In genomic region chr9:79977549-79977971, GRCm38 (mm10) we compare ENCODE assay signal across 8 mouse cellular contexts. TPM values are rescaled to one million over a fixed set of nuclear protein-coding genes. Genes with fewer than 3 reads are reported as not detected.
DNase-seq lines count a peak whose midpoint lies in the region; ATAC-seq and TF ChIP-seq lines count a peak whose summit lies in the region.

No protein-coding gene starts in this region.

- ATAC-seq in embryonic facial prominence, embryonic 11.5 days (replicated peaks; ENCODE audit: insufficient number of reproducible peaks, low FRiP score, low TSS enrichment, low read depth) = 0 out of 2 replicates have a peak, but pooled peaks have one; percentile 52
- ATAC-seq in liver, embryonic 13.5 days (ENCODE audit: low read depth) = 0 out of 2 replicates have a peak, but pooled peaks have one; percentile 31

- H3K9me3 ChIP-seq in embryonic facial prominence, embryonic 11.5 days (replicated peaks; ENCODE audit: control insufficient read depth, low read length) = no peaks in the 10 kb centered on the region
- H3K9me3 ChIP-seq in liver, embryonic 13.5 days (replicated peaks) = no peaks in the 10 kb centered on the region

- peak overlapping the region; percentile 53; the same call in 1 of the 2 replicates for H3K27ac ChIP-seq in embryonic facial prominence, embryonic 11.5 days (replicated peaks; ENCODE audit: low read depth, low read length)
- peak overlapping the region; percentile 49; the same call in 1 of the 2 replicates for H3K27ac ChIP-seq in kidney, adult 2 months (ENCODE audit: insufficient read depth, low read depth, low read length)
- no peak overlapping the region for H3K27ac ChIP-seq in liver, embryonic 13.5 days
- H3K27ac ChIP-seq in testis, adult 2 months (ENCODE audit: control insufficient read depth, insufficient read depth, low read depth, low read length) = peak overlapping the region; percentile 29; the same call in 1 of the 2 replicates

- no peaks in the 10 kb centered on the region for H3K4me1 ChIP-seq in embryonic facial prominence, embryonic 11.5 days (ENCODE audit: control insufficient read depth, insufficient read depth, low read length)
- no peaks in the 10 kb centered on the region for H3K4me1 ChIP-seq in kidney, adult 2 months (ENCODE audit: control insufficient read depth, insufficient read depth, low read length)
- H3K4me1 ChIP-seq in liver, embryonic 13.5 days (replicated peaks) = no peaks in the 10 kb centered on the region
- H3K4me1 ChIP-seq in testis, adult 2 months (ENCODE audit: control insufficient read depth, insufficient read depth, low read length) = peaks cover 6% of the 10 kb centered on the region

- no peak for TF ChIP-seq CTCF in kidney, adult 2 months (conservative IDR thresholded peaks at IDR 0.05; ENCODE audit: insufficient read depth, insufficient read length, low read depth, low read length)
- TF ChIP-seq CTCF in testis, adult 2 months (IDR thresholded peaks at IDR 0.05; ENCODE audit: control insufficient read depth, insufficient read depth, insufficient replicate concordance, low read depth, low read length) = no peak

- H3ac ChIP-seq in myocyte (ENCODE audit: control insufficient read depth, insufficient read length) = no peak overlapping the region

- H3K79me2 ChIP-seq in myocyte (ENCODE audit: control insufficient read depth, insufficient read depth) = peaks cover 11% of the 10 kb centered on the region

- WGBS in embryonic facial prominence, embryonic 11.5 days = 3% methylated on average over 13 of the region's 13 CpGs
- WGBS in kidney, adult 2 months = 4% methylated on average over 13 of the region's 13 CpGs
- 3% methylated on average over 13 of the region's 13 CpGs for WGBS in liver, embryonic 13.5 days (ENCODE audit: insufficient replicate concordance)

- H3K4me2 ChIP-seq in embryonic facial prominence, embryonic 11.5 days (ENCODE audit: low read depth, low read length) = peak overlapping the region; percentile 51
- H3K4me2 ChIP-seq in liver, embryonic 13.5 days = peak overlapping the region; percentile 52
- H3K4me2 ChIP-seq in myocyte (ENCODE audit: low read depth) = peak overlapping the region; percentile 63

- H3K36me3 ChIP-seq in embryonic facial prominence, embryonic 11.5 days (replicated peaks; ENCODE audit: control insufficient read depth, insufficient read depth, low read depth, low read length) = no peaks in the 10 kb centered on the region
- H3K36me3 ChIP-seq in kidney, adult 2 months (ENCODE audit: control insufficient read depth, insufficient read depth, low read length) = no peaks in the 10 kb centered on the region
- H3K36me3 ChIP-seq in liver, embryonic 13.5 days = no peaks in the 10 kb centered on the region
- H3K36me3 ChIP-seq in myocyte (ENCODE audit: control insufficient read depth, insufficient read depth) = no peaks in the 10 kb centered on the region
- no peaks in the 10 kb centered on the region for H3K36me3 ChIP-seq in testis, adult 2 months (ENCODE audit: control insufficient read depth, insufficient read depth, low read length)

- TF ChIP-seq POLR2A in kidney, adult 2 months (IDR thresholded peaks at IDR 0.05; ENCODE audit: low read depth, low read length) = no peak
- peak; percentile 14 for TF ChIP-seq POLR2A in myocyte (IDR thresholded peaks at IDR 0.05; ENCODE audit: insufficient read length, low read depth)
- no peak for TF ChIP-seq POLR2A in testis, adult 2 months (IDR thresholded peaks at IDR 0.05; ENCODE audit: control insufficient read depth, low read depth, low read length)

- H3K9ac ChIP-seq in embryonic facial prominence, embryonic 11.5 days (replicated peaks; ENCODE audit: low read length) = peak overlapping the region; percentile 46; the same call in 1 of the 2 replicates
- peak overlapping the region; percentile 17; the same call in 1 of the 2 replicates for H3K9ac ChIP-seq in liver, embryonic 13.5 days

- peak; percentile 81 to 93 for DNase-seq in adrenal gland, adult (ENCODE audit: inconsistent age in 2 of 2, low spot score in 1 of 2)
- peak; percentile 61 for DNase-seq in embryonic facial prominence, embryonic 11.5 days (ENCODE audit: low spot score)
- peak; percentile 81 to 88 for DNase-seq in heart, adult 9 months (ENCODE audit: low spot score in 2 of 2)
- peak; percentile 48 for DNase-seq in kidney, adult 2 months
- DNase-seq in liver, embryonic 13.5 days = no peak
- no peak for DNase-seq in cerebellum, adult 11-12 months

- H3K4me3 ChIP-seq in embryonic facial prominence, embryonic 11.5 days (ENCODE audit: low read depth, low read length) = peak overlapping the region; percentile 18
- peak overlapping the region; percentile 40 for H3K4me3 ChIP-seq in kidney, adult 2 months (ENCODE audit: insufficient read depth, low read depth, low read length)
- peak overlapping the region; percentile 12; the same call in 1 of the 2 replicates for H3K4me3 ChIP-seq in liver, embryonic 13.5 days (replicated peaks)
- peak overlapping the region; percentile 19 for H3K4me3 ChIP-seq in myocyte
- H3K4me3 ChIP-seq in testis, adult 2 months (ENCODE audit: control insufficient read depth, low read depth, low read length) = peak overlapping the region; percentile 60

- no peaks in the 10 kb centered on the region for H3K27me3 ChIP-seq in embryonic facial prominence, embryonic 11.5 days (ENCODE audit: control insufficient read depth, insufficient read depth, low read length)
- no peaks in the 10 kb centered on the region for H3K27me3 ChIP-seq in kidney, adult 2 months (replicated peaks; ENCODE audit: control insufficient read depth, insufficient read depth, low read length)
- 0 out of 2 replicates have a peak, but pooled peaks cover 2% of the 10 kb centered on the region for H3K27me3 ChIP-seq in liver, embryonic 13.5 days
- no peaks in the 10 kb centered on the region for H3K27me3 ChIP-seq in myocyte (ENCODE audit: control insufficient read depth, insufficient read depth, insufficient read length)
- no peaks in the 10 kb centered on the region; the same call in 1 of the 2 replicates for H3K27me3 ChIP-seq in testis, adult 2 months (ENCODE audit: control insufficient read depth, insufficient read depth, low read length)

TF ChIP-seq in myocyte, 11 proteins besides CTCF, POLR2A, EP300 and RAD21:
- TF ChIP-seq CEBPB (IDR thresholded peaks at IDR 0.05; ENCODE audit: insufficient read depth, poor library complexity, severe bottlenecking) (no peak), POLR2AphosphoS2 (IDR thresholded peaks at IDR 0.05; ENCODE audit: insufficient read length, low read depth) (no peak), TCF12 (IDR thresholded peaks at IDR 0.05; ENCODE audit: insufficient read depth, poor library complexity, severe bottlenecking) (peak; percentile 32), E2F4 (IDR thresholded peaks at IDR 0.05; ENCODE audit: insufficient read depth) (no peak), USF1 (IDR thresholded peaks at IDR 0.05; ENCODE audit: low read depth) (no peak), MYOD1 (IDR thresholded peaks at IDR 0.05; ENCODE audit: control insufficient read depth in 1 of 3, insufficient read length in 2 of 3, low read depth in 2 of 3) (peak in 2 of 3 experiments; percentile 73 to 85), MYOG (IDR thresholded peaks at IDR 0.05; ENCODE audit: control insufficient read depth in 1 of 3, insufficient read depth in 1 of 3, insufficient read length in 2 of 3, low read depth in 2 of 3) (peak; percentile 73 to 90 (median 76))

RNA-seq across cellular contexts. Expression of gene Filip1, which starts 35.1 kb away (rescaled TPM):
- 3.5 and 4.5 TPM in 2 replicates for polyA plus RNA-seq in embryonic facial prominence, embryonic 11.5 days (2014; fragmentation: Nextera tagmentation; extraction: Ambion mirVana)
- 1.5 and 1.8 TPM in 2 replicates for polyA plus RNA-seq in kidney, adult 2 months (2012; rRNA removed)
- 0.27 and 0.78 TPM in 2 replicates for polyA plus RNA-seq in liver, embryonic 13.5 days (2015; fragmentation: Nextera tagmentation; extraction: Ambion mirVana)
- polyA plus RNA-seq in myocyte (2012; fragmentation: generic; extraction: Trizol) = 7.0 TPM
- 6.8 and 7.8 TPM in 2 replicates for polyA plus RNA-seq in testis, adult 2 months (2012; rRNA removed)

Comparison
In these comparisons a context has a peak if more than half of its experiments do, and no peak if none do; other contexts are left out.
1. DNase-seq: peak in adrenal gland, adult (2 of 2), embryonic facial prominence, embryonic 11.5 days (single experiment), heart, adult 9 months (2 of 2) and kidney, adult 2 months (single experiment); none in liver, embryonic 13.5 days (single experiment) and cerebellum, adult 11-12 months (single experiment).
2. Peak in every context shown above with its lines, with median percentiles within 50 percentile points of each other: H3K4me2 ChIP-seq and H3K4me3 ChIP-seq.